8 mouse cellular contexts compared by ENCODE assay signal in genomic region chr13:109239296-109239695, GRCm38 (mm10).
DNase-seq lines count a peak whose midpoint lies in the region; ATAC-seq and TF ChIP-seq lines count a peak whose summit lies in the region.

No protein-coding gene starts in this region.

- no peaks in the 10 kb centered on the region for H3K79me2 ChIP-seq in heart, adult 2 months (replicated peaks; ENCODE audit: control insufficient read depth, insufficient read depth, low read length)

- no peak for TF ChIP-seq POLR2A in heart, adult 2 months (IDR thresholded peaks at IDR 0.05; ENCODE audit: insufficient read depth, low read depth, low read length)

- TF ChIP-seq EP300 in heart, adult 2 months (IDR thresholded peaks at IDR 0.05; ENCODE audit: insufficient read depth, low read depth, low read length), result 0 out of 2 replicates have a peak, but pooled peaks have one; percentile 46

- H3K4me3 ChIP-seq in E14TG2a.4 (replicated peaks; ENCODE audit: low read length), result peak overlapping the region; percentile 59
- no peak overlapping the region for H3K4me3 ChIP-seq in heart, adult 2 months
- H3K4me3 ChIP-seq in kidney, postnatal 0 days (replicated peaks; ENCODE audit: low read depth, low read length), result no peak overlapping the region
- peak overlapping the region; percentile 89 for H3K4me3 ChIP-seq in megakaryocyte, embryonic 14.5 days (replicated peaks)

- peak overlapping the region; percentile 60 for H3K27ac ChIP-seq in heart, adult 2 months
- 0 out of 2 replicates have a peak overlapping the region, but pooled peaks have one; percentile 43 for H3K27ac ChIP-seq in kidney, postnatal 0 days

- H3K9me3 ChIP-seq in E14TG2a.4 (ENCODE audit: low read length), result no peaks in the 10 kb centered on the region
- no peaks in the 10 kb centered on the region for H3K9me3 ChIP-seq in kidney, postnatal 0 days (replicated peaks; ENCODE audit: low read length)
- no peaks in the 10 kb centered on the region for H3K9me3 ChIP-seq in megakaryocyte, embryonic 14.5 days

- peaks cover 22% of the 10 kb centered on the region for H3K4me1 ChIP-seq in E14TG2a.4 (replicated peaks; ENCODE audit: low read depth, low read length)
- peaks cover 3% of the 10 kb centered on the region for H3K4me1 ChIP-seq in heart, adult 2 months (ENCODE audit: control insufficient read depth, insufficient read depth, low read length)
- no peaks in the 10 kb centered on the region; the same call in 1 of the 2 replicates for H3K4me1 ChIP-seq in kidney, postnatal 0 days (replicated peaks; ENCODE audit: insufficient read depth, low read length)
- peaks cover 53% of the 10 kb centered on the region for H3K4me1 ChIP-seq in megakaryocyte, embryonic 14.5 days

- intact Hi-C loops in heart, adult 2 months (cut with DNase I), result loop anchor here (5.0 kb wide), 1 partner anchor 88 kb away; no protein-coding TSS in a partner anchor

- no peak for TF ChIP-seq CTCF in E14TG2a.4 (conservative IDR thresholded peaks at IDR 0.05; ENCODE audit: low read length)
- no peak for TF ChIP-seq CTCF in heart, adult 2 months (IDR thresholded peaks at IDR 0.05)
- no peak for TF ChIP-seq CTCF in kidney, postnatal 0 days (IDR thresholded peaks at IDR 0.05; ENCODE audit: low read depth)

- no peak overlapping the region for H3K9ac ChIP-seq in heart, adult 2 months (ENCODE audit: low read depth, low read length)
- no peak overlapping the region for H3K9ac ChIP-seq in kidney, postnatal 0 days (ENCODE audit: low read depth, low read length)

- ATAC-seq in frontal cortex, adult (ENCODE audit: low TSS enrichment), result peak; percentile 38; the same call in 1 of the 2 replicates
- ATAC-seq in kidney, postnatal 0 days (replicated peaks; ENCODE audit: low FRiP score, low read depth), result no peak

- 0 out of 2 replicates have a peak, but pooled peaks cover 3% of the 10 kb centered on the region for H3K27me3 ChIP-seq in E14TG2a.4 (ENCODE audit: insufficient read depth, low read length)
- no peaks in the 10 kb centered on the region for H3K27me3 ChIP-seq in heart, adult 2 months (ENCODE audit: control insufficient read depth, insufficient read depth, low read length)
- no peaks in the 10 kb centered on the region for H3K27me3 ChIP-seq in kidney, postnatal 0 days (ENCODE audit: insufficient read depth, low read length)
- H3K27me3 ChIP-seq in megakaryocyte, embryonic 14.5 days (replicated peaks), result no peaks in the 10 kb centered on the region

- H3K4me2 ChIP-seq in kidney, postnatal 0 days (ENCODE audit: low read length), result no peak overlapping the region

- no peaks in the 10 kb centered on the region for H3K36me3 ChIP-seq in E14TG2a.4 (ENCODE audit: insufficient read depth, low read length)
- no peaks in the 10 kb centered on the region for H3K36me3 ChIP-seq in heart, adult 2 months (ENCODE audit: control insufficient read depth, insufficient read depth, low read length)
- H3K36me3 ChIP-seq in kidney, postnatal 0 days (ENCODE audit: insufficient read depth, low read length), result no peaks in the 10 kb centered on the region
- no peaks in the 10 kb centered on the region for H3K36me3 ChIP-seq in megakaryocyte, embryonic 14.5 days (replicated peaks; ENCODE audit: low read length)

- DNase-seq in frontal cortex, postnatal 14 days (ENCODE audit: low spot score in 2 of 2), result no peak
- peak; percentile 33 to 60 for DNase-seq in heart, adult 2 months
- DNase-seq in kidney, postnatal 0 days (ENCODE audit: low spot score), result peak; percentile 57
- DNase-seq in urinary bladder, adult 2 months (ENCODE audit: low spot score), result no peak
- DNase-seq in right cerebral cortex, postnatal 25 days, result no peak

- 33% methylated on average over 11 of the region's 11 CpGs for WGBS in heart, adult 2 months
- WGBS in kidney, postnatal 0 days, result 66% methylated on average over 11 of the region's 11 CpGs

Comparison
In these comparisons a context has a peak if more than half of its experiments do, and no peak if none do; other contexts are left out.
1. DNase-seq: peak in heart, adult 2 months (2 of 2) and kidney, postnatal 0 days (single experiment); none in frontal cortex, postnatal 14 days (0 of 2), urinary bladder, adult 2 months (single experiment) and right cerebral cortex, postnatal 25 days (single experiment).
2. H3K4me3 ChIP-seq: peak in E14TG2a.4 (single experiment) and megakaryocyte, embryonic 14.5 days (single experiment); none in heart, adult 2 months (single experiment) and kidney, postnatal 0 days (single experiment).